Mouse (Mus musculus): Measurements from ENCODE around the gene Slc16a10. TPM values are rescaled to one million over a fixed set of nuclear protein-coding genes. Genes with fewer than 3 reads are reported as not detected.

Gene Slc16a10
- 7.2 TPM for total RNA-seq (2023)

GRCm38 (mm10) chr10:40141864-40142523, at the start of gene Slc16a10:
TSS of gene Slc16a10 (minus strand) at chr10:40142258.

GRCm38 (mm10) chr10:40024554-40025428, 117.3 kb downstream of the Slc16a10 start, which contains the start of gene Mfsd4b1:
TSS of gene Mfsd4b1 (minus strand) at chr10:40025268.

DNA sequence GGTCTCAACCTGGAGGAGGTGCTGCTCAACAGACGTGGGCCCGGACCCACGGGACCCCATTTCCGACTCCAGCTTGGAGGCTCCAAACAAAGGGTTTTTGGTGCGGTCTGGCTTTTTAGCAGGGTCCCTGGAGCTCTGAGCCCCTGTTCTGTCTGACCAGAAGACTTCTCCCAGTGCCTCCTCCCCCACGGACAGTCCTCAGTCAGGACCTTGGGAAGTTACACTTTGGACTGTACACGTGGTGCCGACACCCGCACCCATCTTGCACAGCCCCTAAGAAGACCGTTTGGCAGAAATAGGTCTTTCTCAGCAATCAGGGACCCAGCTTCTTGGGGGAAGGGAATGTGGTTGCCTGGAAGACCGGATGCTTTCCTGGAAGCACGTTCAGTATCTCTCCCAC, 155.6 kb downstream of the Slc16a10 start, which contains the start of gene Mfsd4b5:
Mfsd4b5 (minus strand) TSS at position 181 of the 400 bp plus-strand sequence.

Other genes starting within 250 kb of the Slc16a10 start
- gene Mfsd4b4, start 243.0 kb downstream of the Slc16a10 start, total RNA-seq (2023) = 3.8 TPM
- not detected for gene Mfsd4b2, start 215.3 kb downstream of the Slc16a10 start, total RNA-seq (2023)
- gene Mfsd4b3, start 182.1 kb downstream of the Slc16a10 start, total RNA-seq (2023) = 0.33 TPM
- 0.68 TPM for gene Mfsd4b5, start 155.6 kb downstream of the Slc16a10 start, total RNA-seq (2023)
- gene Mfsd4b1, start 117.0 kb downstream of the Slc16a10 start, total RNA-seq (2023) = 0.27 TPM
- 18.9 TPM for gene Rpf2, start 104.8 kb upstream of the Slc16a10 start, total RNA-seq (2023)
- gene Gtf3c6, start 115.8 kb upstream of the Slc16a10 start, total RNA-seq (2023) = 24.9 TPM
- gene Amd1, start 159.9 kb upstream of the Slc16a10 start, total RNA-seq (2023) = 82.5 TPM
- 42.3 TPM for gene Cdk19, start 197.3 kb upstream of the Slc16a10 start, total RNA-seq (2023)